Mouse (Mus musculus) midbrain, embryonic 13.5 days (tissue): ENCODE data around the gene Bmpr1b. TPM values are rescaled to one million over a fixed set of nuclear protein-coding genes. Genes with fewer than 3 reads are reported as not detected.

Source experiments
- ATAC-seq: fragments of 200-750 bp; cut with Nextera tagmentation; 2 replicates; pipeline ENCODE4 v1.8.0; 2017; ENCODE audit warnings: mild to moderate bottlenecking, moderate TSS enrichment, moderate library complexity
- H3K27ac ChIP-seq: fragments of 300-500 bp; sonication (generic); 2 replicates; pipeline ENCODE4 v1.5.1; 2015; ENCODE audit warnings: inconsistent platforms, mild to moderate bottlenecking, moderate library complexity
- H3K27me3 ChIP-seq: fragments of 300-500 bp; sonication (generic); 2 replicates; pipeline ENCODE4 v1.6.1; 2015; ENCODE audit warnings: mild to moderate bottlenecking, inconsistent platforms
- H3K36me3 ChIP-seq: fragments of 300-500 bp; sonication (generic); 2 replicates; pipeline ENCODE4 v1.6.1; 2015; ENCODE audit warnings: mild to moderate bottlenecking, inconsistent platforms
- H3K4me1 ChIP-seq: fragments of 300-500 bp; sonication (generic); replicated peaks from 2 replicates; pipeline ENCODE4 v1.6.1; 2015; ENCODE audit warnings: inconsistent platforms
- H3K4me2 ChIP-seq: fragments of 300-500 bp; sonication (generic); replicated peaks from 2 replicates; pipeline ENCODE4 v1.6.1; 2015; ENCODE audit warnings: moderate library complexity, mild to moderate bottlenecking, inconsistent platforms
- H3K4me3 ChIP-seq: fragments of 300-500 bp; sonication (generic); replicated peaks from 2 replicates; pipeline ENCODE4 v1.5.1; 2015; ENCODE audit warnings: mild to moderate bottlenecking, inconsistent platforms
- H3K9ac ChIP-seq: fragments of 300-500 bp; sonication (generic); replicated peaks from 2 replicates; pipeline ENCODE4 v1.6.1; 2015; ENCODE audit warnings: mild to moderate bottlenecking, inconsistent platforms
- H3K9me3 ChIP-seq: fragments of 300-500 bp; sonication (generic); 2 replicates; pipeline ENCODE4 v1.6.1; 2016; ENCODE audit warnings: mild to moderate bottlenecking, inconsistent platforms
- WGBS: fragments of 180-500 bp; shearing (Covaris S2); methylation state at CpG from one replicate; pipeline ENCODE4 v1.1.7; 2015; 5-methylcytosine and 5-hydroxymethylcytosine counted together
- polyA plus RNA-seq: library from polyadenylated mRNA; unstranded; fragments of >200 nt; fragmentation: Nextera tagmentation; extraction: Ambion mirVana; gene quantifications from 2 replicates; pipeline ENCODE4 v1.2.1, GENCODE M21; 2015

Bmpr1b gene
- polyA plus RNA-seq, 1 experiment from 2014 or later, result 2.8 TPM

DNA sequence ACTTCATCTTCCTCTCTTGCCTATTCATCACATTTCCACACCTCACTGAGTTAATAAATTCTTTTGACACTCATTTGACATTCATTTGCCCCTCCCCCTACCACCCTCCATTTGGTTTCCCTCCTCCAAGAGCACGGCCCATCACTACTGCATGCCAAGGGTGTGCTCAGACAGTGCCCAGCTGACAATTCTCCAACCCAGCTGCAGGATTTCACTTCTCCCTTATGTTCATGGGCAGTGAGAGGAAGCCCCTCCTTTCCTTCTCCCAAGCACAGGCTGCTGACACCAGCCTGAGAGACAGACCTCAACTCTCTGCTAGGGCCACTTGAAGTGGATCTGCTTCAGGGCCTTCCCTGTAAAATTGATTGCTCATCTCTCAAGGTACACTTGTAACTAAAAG lies 371.4 kb downstream of the Bmpr1b start:
- Histone ChIP-seq H3K4me1 (peaks cover 4% of the 10 kb centered on the region; the same call in 1 of the 2 replicates), H3K4me2 (no peak overlapping the region), H3K4me3 (no peak overlapping the region), H3K9ac (no peak overlapping the region), H3K36me3 (no peaks in the 10 kb centered on the region; the same call in 1 of the 2 replicates), H3K27me3 (no peaks in the 10 kb centered on the region), H3K9me3 (no peaks in the 10 kb centered on the region), H3K27ac (no peak overlapping the region)
- ATAC-seq, result peak; percentile 67
- 38% methylated on average over 1 of the region's 1 CpGs for WGBS

DNA sequence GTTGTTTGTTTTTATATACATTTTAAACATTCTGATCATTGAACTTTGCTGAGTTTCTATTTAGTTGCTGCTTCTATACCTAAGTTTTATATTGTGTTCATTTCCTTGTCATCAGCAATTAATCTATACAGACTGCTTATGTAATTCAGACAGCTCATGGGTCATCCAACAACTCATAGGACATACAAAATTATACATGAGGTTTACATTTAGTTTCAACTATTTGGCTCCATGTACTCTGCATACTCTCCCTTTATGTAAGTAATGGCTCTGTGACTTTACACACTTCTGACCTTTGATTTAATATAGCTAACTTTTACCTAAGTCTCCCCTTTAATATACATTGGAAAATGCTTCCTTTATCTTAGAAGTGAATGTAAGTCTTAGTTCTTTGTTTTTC lies 371.9 kb downstream of the Bmpr1b start:
- Histone ChIP-seq H3K9ac (no peak overlapping the region), H3K27me3 (no peaks in the 10 kb centered on the region), H3K4me1 (peaks cover 4% of the 10 kb centered on the region; the same call in 1 of the 2 replicates), H3K27ac (no peak overlapping the region), H3K4me3 (no peak overlapping the region), H3K9me3 (no peaks in the 10 kb centered on the region), H3K4me2 (no peak overlapping the region), H3K36me3 (no peaks in the 10 kb centered on the region; the same call in 1 of the 2 replicates)
- no peak for ATAC-seq

- Histone ChIP-seq H3K27ac (no peak overlapping the region), H3K9ac (no peak overlapping the region), H3K9me3 (no peaks in the 10 kb centered on the region), H3K4me2 (no peak overlapping the region), H3K4me3 (no peak overlapping the region), H3K4me1 (peaks cover 4% of the 10 kb centered on the region; the same call in 1 of the 2 replicates), H3K27me3 (no peaks in the 10 kb centered on the region), H3K36me3 (no peaks in the 10 kb centered on the region; the same call in 1 of the 2 replicates)
- no peak for ATAC-seq
- 85% methylated on average over 3 of the region's 3 CpGs for WGBS
Observed at GRCm38 (mm10) chr3:141794371-141794770, 374.9 kb downstream of the Bmpr1b start.

DNA sequence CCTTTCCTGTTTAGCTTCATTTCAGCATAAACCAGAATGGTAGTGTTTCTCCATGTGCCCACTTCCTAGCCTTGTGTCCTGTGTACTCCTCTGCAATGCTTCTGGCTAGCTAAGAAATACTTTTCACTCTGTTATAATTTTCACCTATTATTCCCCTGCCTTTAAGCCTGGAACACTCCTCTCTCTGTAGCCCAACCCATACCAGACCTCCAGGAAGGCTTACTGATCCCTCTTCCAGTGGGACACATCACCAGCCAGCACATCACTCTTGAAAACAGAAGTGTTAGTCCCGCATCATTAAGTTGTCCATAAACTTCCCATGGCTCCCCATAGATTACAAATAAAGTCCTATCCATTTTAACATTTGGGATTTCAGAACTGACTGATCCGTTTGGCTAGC lies 375.5 kb downstream of the Bmpr1b start:
- Histone ChIP-seq H3K4me2 (no peak overlapping the region), H3K36me3 (no peaks in the 10 kb centered on the region; the same call in 1 of the 2 replicates), H3K4me3 (no peak overlapping the region), H3K9me3 (no peaks in the 10 kb centered on the region), H3K4me1 (peaks cover 4% of the 10 kb centered on the region; the same call in 1 of the 2 replicates), H3K27me3 (no peaks in the 10 kb centered on the region), H3K9ac (no peak overlapping the region), H3K27ac (no peak overlapping the region)
- WGBS, result 91% methylated on average over 2 of the region's 2 CpGs
- no peak for ATAC-seq

- H3K9me3 ChIP-seq, result no peaks in the 10 kb centered on the region
- H3K27me3 ChIP-seq, result no peaks in the 10 kb centered on the region
- peaks cover 3% of the 10 kb centered on the region for H3K4me1 ChIP-seq
- H3K4me3 ChIP-seq, result no peak overlapping the region
- ATAC-seq, result no peak
- 96% methylated on average over 1 of the region's 1 CpGs for WGBS
- H3K36me3 ChIP-seq, result no peaks in the 10 kb centered on the region; the same call in 1 of the 2 replicates
- no peak overlapping the region for H3K4me2 ChIP-seq
- H3K9ac ChIP-seq, result no peak overlapping the region
- H3K27ac ChIP-seq, result no peak overlapping the region
Observed at GRCm38 (mm10) chr3:141792106-141792505, 377.1 kb downstream of the Bmpr1b start.

DNA sequence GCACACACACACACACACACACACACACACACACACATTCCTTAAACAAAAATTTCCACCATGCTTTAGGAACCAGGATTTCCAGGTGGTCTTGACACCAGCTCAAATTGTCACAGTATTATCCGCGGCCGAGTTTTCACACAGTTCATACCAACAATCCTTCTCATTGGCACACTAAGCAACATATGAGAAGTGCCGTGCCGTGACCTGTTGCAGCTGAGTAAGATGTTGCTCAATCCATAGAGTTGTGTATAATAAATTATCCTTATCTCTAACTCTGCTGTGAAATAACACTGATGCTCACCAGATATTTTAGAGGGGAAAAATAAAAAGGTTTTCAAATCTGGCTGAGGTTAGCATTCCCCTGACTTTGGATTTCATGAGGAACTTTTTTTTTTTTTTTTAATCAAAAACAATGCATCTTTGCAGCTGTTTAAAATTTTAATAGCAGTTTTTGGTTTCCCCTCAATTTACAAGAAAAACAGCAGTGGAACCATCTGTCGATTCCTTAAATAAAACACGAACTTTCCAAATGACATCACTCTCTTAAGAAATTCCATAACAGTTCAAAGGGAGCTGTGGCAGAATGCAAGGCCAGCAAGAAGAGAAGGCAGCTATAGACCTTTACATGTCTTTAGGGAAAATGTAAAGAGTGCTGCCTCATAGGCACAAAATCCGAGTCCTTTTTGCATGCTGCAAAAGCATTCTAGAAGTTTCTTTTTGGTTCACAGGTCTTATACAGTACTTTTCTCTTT lies 378.0 kb downstream of the Bmpr1b start:
- Histone ChIP-seq H3K27me3 (no peaks in the 10 kb centered on the region), H3K4me2 (no peak overlapping the region), H3K9ac (no peak overlapping the region), H3K4me3 (no peak overlapping the region), H3K4me1 (peaks cover 9% of the 10 kb centered on the region), H3K27ac (no peak overlapping the region), H3K9me3 (no peaks in the 10 kb centered on the region), H3K36me3 (no peaks in the 10 kb centered on the region; the same call in 1 of the 2 replicates)
- 87% methylated on average over 8 of the region's 8 CpGs for WGBS
- ATAC-seq, result no peak

Other genes with a start within 250 kb of the Bmpr1b start
- 11.6 and 12.4 TPM in 2 replicates for gene Pdlim5, start 226.3 kb upstream of the Bmpr1b start, polyA plus RNA-seq